Mouse (Mus musculus): ENCODE results near the gene Umad1.

Gene Umad1

DNA sequence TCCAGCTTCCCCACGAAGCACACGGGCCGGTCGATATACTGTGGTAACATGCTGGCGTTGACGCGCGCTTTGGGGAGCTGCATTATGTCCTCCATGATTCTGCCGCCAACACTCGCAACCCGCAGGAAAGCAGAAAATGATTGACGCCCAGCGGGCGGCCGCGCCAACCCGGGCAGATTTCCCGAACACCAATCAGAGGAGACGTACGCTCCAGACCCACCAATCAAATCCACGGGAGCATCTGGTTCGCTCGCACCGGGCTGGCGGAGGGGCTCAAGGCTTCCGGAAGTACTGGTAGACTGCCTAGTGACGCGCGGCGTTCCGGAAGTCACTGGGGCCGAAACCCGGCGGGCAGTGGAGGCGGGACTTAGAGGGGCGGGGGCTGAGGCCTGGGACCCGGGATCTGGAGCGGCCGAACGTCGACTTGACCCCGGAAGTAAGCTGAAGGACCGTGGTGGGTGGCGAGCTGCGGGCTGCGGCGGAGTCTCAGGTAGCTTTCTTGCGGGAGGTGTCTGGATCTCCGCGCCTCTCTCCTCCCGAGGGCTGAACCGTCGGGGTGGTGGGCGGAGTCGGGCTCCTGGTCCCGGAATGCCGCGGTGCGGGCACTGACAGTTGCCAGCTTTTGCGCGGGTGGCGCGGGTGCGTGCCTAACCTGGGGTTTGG lies at the start of gene Umad1, which contains the start of the genes Rpa3 and Gm45062:
TSS of gene Umad1 (plus strand) at position 285 of the 663 bp plus-strand sequence.
TSS of gene Rpa3 (minus strand) at position 170 of the 663 bp plus-strand sequence.
TSS of gene Gm45062 (plus strand) at position 447 of the 663 bp plus-strand sequence.
- DNase-seq, result peak; percentile 93 to 96

DNA sequence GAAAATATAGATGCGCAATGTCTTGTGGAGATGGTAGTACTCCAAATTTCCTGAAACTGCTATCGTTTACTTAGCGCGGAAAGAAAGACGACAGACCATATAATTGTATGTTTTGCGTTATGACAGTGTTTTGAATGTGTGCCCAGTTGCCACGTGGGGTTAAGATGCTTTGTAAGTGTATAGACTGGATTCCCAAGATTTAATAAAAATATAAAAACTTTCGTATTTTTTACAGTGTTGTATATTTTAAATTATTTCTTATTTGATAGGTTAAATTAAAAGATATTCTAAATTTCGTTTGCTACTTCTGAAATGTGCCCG lies 49.3 kb upstream of the Umad1 start:
- DNase-seq, result no peak

DNA sequence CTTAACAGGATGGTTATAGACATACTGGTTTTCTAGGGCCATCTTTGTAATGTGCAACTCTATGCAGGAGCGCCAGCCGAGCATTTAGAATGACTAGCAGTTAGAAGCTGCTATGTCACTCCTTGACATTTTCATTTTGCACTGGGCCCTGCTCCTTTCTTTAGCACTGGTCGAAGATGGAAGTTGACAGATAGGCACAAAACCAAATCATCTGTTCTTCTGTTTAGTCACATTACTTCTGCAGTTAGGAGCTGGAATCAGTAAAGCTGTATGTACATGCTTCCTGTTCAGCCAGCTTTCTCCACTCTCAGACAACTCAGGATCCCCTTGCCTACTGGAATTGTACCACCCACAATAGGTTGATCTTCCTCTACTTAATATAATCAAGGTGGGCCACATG lies 48.4 kb upstream of the Umad1 start:
- no peak for DNase-seq

DNA sequence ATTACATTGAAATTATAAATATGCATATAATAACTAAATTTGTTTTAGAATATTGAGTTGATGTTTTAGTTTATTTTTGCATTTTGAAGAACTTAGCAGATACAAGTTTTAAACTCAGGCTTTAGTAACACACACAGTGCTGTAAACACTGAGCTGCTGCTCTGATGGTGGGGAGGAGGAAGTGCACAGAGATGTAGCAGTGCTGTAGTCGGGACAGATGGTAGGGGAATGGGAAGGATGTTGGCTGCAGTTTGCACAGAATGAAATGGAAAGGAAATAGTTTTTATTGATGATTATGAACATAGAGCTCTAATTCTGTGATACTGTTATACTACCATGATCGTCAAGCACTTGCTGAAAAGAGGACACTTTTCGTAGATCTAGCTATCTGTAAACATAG lies 32.1 kb upstream of the Umad1 start:
- no peak for DNase-seq

DNA sequence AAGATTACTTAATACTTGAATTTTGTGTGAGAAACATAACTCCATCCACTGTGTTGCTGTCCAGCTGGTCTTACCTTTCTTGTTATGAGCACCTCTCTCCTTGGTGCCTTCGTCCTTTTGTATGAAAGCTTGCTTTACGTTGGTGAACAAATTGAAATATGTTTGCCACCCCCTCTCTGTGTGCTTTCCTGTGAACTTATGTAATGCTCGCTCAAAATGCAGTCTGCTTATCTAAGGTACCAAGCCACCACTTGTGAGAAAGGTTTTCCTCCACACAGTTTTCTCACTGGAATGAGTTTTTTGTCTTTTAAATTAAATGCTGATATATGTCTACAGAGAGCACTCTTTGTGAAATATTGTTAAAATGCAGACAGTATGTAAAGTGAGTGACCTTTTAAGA lies 30.5 kb upstream of the Umad1 start:
- DNase-seq, result no peak

DNA sequence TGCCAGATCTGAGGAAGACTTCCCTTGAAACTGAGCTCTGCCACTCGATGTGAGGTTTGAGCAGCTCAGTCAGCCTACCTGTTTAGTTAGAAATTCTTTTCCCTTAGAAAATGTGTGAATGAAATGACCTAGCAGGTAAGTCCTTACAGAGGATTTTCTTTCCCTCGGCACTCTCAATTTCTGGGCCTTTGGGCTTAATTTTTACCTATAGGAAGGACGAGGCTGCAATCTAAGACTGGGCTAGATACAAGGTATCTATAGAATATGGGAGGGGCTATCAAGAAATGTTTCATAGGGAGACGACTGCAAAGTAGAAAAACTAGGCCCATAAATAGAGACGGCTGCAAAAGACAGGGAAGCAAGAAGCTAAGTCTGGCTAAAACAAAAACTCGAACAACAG lies 772 bp upstream of the Umad1 start:
- no peak for DNase-seq

DNA sequence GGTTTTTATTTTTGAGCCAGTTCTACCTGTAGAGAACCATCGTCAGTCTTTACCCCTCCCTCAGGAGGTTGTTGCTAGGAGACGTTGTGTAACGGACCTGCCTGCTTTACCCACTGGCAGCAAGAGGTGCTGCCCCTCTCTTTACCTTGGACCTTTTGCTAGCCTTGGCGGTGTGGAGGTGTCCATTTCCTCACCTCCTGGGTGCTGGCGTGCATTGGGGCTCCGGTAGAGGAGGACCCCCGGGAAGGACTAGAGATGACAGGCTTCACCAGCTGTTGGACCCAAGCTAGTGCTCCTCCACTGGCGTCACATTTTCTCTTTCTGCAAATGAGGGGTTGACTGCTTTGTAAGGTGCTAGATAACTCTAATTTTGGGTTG lies 568 bp downstream of the Umad1 start:
- DNase-seq, result no peak

DNA sequence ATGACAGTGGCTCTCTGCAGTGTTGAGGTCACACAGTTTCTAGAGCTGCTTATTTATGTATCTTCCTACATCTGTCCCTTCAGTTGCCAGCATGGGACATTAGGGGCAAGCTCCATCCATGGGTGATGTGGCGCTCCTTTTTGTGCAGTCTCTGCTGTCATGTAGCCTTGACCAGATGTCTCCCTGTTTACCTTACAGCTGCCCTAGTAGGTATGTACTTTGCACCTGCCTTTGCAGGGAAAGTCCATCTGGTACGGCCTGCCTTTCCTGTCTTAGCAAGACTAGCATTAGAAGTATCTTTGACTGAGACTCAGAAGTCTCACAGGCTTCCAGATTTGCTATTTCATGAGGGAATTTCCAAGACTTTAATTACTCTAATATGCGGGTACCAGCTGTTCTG lies 12.0 kb downstream of the Umad1 start:
- DNase-seq, result no peak

DNA sequence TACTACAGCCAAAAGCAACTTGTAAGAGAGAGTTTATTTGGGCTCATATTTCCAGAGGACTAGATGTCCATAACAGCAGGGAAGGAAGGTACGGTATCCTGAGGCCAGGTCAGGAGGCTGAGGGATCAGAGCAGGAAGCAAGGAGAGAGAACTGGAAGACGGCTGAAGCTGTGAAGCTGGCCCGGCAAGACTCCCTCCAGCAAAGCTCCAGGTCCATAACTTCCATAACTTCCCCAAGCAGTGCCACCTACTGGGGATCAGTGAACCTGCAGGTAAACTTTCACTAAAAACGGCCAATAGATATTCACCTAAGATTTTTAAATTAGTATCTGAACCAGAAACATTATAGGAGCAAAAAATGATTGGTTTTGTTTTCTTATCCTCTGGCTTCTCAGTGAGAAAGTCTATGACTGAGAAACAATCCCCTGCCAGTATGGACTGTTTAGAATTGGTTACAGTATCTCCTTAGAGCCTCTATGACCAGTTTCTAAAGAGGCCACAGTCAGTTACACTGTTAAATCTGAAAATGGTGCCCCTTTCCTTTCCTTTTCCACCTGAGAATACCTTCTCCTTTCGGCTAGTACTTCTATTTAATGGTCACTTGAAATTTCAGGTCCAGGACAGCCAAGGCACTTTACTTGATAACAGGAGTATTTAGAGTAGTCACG lies 15.4 kb downstream of the Umad1 start:
- peak; percentile 51 to 57 for DNase-seq

DNA sequence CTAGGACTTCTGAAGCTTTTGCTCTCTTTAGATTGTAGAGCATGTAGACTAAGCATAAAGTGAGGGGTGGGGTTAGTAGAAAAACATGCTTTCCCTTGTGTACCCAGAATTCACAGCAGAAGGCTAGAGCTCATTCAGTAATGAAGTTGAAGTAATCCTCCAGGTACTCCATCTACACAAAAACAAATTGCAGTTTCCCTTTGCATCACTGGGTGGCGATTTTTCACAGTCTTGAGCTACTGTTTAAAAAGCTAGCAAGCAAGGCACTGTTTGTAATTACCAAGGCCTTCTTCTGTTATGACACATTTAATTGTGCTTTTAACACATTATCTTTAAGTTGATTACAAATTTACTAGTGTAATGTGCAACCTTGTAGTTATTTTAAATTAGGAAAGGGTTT lies 16.0 kb downstream of the Umad1 start:
- peak; percentile 83 to 87 for DNase-seq

DNA sequence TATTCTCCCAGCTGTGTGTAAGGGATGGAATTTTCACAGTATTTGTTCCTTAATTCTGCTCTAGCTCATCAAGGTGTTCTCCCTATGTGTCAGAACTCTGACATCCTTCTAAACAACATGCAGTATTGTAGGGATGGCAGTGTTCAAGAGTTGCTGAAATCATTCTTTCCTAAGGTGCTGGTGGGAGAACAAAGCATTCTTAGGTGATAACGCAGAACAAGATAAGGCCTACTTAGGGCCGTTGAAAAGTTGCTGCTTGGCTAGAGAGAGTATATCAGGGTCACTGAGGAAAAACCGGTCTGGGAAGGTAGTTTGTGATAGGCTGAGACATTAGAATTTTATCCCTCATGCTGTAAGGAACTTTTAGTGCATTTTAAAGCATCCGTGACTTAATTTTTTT lies 17.3 kb downstream of the Umad1 start:
- no peak for DNase-seq

DNA sequence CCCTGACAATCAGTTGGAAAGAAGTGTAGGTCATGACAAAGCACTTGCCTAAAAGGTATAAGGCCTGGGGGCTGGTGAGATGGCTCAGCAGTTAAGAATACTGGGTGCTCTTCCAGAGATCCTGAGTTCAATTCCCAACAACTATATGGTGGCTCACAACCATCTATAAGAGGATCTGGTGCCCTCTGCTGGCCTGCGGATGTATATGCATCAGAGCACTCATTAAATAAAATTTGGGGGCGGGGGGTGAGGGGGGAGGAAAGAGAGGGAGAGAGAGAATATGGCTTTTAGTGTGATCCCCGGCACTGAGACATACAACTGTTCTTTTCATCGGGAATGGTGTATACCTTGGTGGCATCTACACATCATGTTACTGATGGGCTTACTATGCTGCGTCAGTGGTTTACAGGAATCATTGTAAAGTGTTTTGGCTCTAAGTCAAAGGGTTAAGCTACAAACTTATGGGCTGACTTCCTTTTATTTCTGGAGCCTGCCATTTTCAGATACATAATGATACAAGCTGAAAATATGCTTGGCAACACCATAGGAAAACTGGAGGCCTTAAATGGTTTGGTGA lies 19.4 kb downstream of the Umad1 start:
- peak in 1 of 2 experiments; percentile 42 for DNase-seq

DNA sequence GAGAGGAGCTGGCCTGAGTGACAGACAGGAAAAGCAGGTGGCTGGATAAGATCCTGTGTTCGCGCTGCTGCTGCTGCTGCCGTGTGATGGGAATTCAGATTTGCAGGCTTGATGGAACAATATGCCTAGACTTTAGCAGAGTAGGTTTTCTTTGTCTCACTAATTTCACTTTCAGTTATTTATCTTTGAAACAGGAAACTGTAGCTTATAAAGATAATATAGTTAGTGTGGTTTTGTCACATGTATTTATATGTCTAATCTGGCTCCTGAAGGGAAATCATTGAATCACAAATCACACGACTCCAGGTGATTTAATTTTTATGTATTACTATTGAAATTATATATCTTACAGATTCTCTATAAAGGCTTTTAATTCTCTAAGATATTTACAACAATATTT lies 24.2 kb downstream of the Umad1 start:
- DNase-seq, result no peak

DNA sequence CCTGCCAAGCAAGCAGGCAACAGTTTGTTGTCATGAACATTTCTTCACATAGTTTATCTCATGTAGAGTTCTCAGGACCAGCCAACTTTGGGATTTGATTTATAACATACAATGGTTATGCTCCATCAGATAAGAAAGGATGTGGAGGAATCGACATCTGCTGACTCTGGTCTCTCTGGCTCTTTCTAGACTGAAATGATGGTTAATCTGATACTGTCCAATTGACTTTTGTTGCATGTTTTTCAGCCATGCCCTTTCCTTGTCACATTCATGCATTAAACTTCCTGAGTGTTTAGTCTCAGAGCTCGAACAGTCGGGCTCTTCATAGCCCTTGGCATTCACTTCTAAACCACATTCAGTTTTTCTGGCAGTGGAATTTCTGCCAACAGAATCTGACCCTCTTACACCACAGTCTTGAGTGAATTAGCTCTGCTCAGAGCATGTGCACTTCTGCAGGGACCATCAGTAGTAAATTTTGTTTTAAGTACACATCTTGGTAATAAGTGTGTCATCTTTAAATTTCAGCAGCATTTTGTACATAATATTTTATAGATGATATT lies 26.4 kb downstream of the Umad1 start:
- DNase-seq, result no peak

DNA sequence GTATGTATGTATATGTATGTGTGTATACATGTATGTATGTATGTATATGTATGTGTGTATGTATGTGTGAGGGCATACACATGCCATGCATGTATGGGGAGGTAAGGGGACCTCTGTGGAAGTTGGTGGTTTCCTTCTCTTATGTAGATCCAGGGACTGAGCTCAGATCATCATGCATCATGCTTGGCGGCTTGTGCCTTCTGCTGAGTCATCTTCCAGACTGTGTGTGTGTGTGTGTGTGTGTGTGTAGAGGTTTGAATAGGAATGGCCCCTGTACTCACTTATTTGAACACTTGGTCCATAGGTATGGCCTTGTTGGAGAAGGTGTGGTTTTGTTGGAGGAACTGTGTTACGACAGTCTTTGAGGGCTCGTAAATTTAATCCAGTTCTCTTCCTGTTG lies 27.1 kb downstream of the Umad1 start:
- no peak for DNase-seq

DNA sequence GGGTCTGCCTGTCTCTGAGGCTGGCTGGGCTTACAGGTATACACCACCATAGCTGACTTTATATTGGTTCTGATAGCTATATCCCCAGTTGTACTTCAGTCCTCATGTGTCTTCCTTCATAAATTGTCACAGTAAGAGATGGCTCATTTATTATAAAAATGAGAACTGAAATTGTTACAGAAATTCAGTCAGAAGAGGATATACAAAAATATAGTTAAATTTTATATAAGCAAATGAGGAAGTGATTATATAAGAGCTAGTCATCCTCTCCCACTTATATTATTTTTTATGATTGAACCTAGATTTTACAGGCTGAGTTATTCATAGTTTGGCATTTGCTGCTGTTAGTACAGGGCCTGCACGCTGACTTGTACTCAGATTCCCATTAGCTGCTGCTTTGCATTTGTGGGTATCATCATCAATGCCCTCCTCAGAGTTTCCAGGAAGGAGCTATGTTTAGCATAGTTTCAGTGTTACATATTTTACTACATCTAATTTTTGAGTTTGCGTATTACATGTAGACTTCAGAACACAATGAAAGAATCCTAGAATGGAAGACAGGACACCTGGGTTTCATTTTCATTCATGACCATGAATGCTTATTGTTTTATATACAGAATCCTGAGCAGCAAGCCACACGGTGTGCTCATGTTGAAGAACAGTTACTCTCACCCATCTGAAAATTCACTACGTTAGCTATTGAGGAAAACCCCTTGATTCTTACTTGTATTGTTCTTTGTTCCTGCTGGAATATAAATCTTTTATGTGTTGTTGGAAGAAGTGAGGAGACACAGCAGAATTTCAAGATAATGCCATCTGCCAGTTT lies 29.9 kb downstream of the Umad1 start:
- DNase-seq, result no peak

DNA sequence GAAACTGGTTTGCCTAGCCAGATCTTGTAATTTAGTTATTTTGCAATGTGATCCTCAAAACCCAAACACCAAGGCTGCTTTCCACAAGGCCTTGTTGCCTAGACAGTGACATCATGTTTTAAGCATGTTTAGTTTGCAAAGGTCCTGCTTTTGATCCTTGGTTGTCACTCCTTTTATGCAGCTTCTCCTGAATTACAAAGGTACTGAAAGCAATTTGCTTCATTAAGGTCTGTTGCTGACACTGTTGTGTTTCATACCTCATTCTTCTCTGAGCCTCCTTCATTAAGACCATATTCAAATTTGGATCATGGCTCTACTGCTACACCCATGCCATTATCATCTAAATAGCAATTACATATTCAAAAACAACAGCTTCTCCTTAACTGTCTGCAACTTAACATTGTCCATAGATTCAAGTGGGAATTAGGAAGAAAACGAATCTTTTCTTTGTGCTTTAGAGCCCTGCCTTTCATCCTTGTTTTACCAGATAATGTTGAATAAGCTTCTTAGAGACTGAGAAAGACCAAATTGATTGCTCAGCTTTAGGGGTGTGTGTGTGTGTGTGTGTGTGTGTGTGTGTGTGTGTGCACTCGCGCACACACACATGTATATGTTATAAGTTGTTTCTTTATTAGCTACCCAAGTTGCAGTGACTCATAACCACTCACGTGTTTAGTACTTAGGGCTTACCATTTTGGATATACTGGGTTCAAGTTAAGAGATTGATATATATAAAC lies 35.1 kb downstream of the Umad1 start:
- DNase-seq, result no peak

DNA sequence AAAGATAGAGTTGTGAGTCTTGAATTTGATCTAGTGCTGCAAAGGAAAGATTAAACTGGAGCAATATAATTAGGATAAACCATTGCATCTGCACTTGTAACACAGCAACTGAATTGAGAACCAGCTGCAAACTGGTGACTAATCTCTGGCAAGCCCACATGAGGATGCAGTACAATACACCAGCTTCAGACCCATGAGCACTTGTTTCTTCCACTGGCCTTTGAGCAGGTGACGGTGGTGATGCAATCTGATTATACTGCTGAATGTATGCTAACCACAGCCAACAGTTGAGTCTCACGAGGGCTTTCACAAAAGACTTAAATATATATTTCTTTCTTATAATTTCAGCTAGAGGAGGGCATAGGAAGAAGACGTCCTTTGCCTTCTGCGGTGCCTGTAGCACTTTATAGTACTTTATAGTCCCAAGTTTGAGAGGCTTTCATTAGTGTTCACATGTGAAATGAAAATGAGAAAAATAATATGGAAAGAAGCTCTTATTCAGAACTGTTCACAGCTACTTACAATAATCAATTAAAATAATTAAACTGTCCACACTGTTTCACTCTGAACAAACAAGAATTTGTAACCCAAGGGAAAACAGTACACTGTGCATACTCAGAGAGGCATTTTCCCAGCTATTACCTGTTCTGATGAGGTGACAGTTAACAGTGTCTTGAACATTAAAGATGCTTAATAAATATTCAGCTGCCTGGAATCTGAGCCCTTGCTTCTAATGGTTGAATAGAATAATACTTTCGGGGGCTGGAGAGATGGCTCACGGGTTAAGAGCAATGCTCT lies 40.2 kb downstream of the Umad1 start:
- peak in 1 of 2 experiments; percentile 44 for DNase-seq

DNA sequence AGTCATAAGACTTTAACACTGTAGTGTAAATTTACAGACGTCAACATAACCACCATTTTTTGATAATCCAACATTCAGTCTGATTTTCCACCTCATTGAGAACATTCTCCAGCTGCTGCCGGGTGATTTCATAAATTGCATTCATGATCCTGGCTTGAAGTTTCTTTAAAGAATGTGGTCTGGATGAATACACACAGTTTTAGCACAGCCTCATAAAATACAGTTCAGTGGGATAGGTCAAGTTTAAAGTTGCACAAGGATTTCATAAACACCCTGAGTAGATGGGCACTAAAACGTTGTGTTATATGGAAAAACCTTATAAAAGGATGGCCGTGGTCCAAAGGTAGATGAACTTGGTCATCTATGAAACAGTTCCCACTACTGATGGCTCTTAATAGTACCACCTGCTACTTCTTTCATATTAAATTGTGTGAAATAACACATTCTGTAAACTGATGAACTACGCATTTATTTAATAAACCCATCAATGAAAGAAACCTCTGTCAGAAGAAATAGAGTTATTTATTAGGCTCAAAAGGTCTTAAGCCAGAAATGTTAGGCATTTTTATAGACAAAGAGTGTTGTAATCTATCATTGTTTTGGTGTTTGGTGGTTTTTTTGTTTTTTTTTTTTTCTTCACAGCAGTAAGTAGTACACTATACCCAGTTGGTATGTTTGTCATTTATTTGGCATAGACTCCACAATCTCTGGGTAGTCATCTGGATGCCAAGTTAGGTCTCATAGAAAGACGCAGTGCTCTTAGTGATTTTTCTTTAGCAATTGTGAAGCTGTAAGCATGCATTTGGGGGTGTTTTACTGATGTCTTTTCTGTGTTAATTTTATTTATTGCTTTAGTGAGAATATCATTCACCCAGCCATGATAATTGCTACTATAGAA lies 49.0 kb downstream of the Umad1 start:
- no peak for DNase-seq

DNA sequence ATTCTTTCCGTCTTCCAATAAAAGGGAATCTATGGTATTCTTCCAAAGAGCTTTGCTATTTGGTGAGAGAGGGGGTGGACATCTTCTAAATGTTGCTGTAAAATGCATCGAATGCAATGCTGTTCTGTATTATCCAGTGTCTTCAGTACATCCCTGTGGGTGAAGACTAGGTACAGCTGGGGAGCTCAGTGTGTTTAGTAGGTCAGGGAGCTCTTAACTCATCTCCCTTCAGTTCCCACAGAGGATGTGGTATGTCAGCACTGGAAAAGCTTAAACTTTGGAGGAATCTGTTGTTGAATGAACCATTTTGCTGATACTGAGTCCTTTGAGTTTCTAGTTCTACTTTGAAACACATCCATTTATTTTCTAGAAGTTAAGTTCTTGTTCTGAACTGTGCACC lies 53.5 kb downstream of the Umad1 start:
- peak in 1 of 2 experiments; percentile 8 for DNase-seq

DNA sequence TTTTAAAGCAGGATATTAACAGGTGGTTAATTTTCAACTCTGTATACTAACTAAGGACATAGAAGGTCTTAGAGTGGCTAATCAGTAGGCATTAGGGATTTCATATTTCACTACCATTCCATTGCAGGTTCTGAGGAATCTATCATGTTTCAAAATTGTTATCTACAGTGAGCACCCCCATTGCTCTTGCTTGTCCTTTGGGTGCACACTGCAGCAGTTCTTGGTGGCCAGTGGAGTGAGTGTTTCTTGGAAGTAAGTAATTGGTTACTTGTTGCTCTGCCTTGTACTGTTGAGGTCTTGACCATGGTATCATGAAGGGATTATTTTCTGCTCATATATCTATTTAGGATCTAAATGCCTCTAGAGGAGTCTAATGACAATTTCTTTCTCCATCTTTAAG lies 57.1 kb downstream of the Umad1 start:
- no peak for DNase-seq
